Mouse (Mus musculus) midbrain, postnatal 0 days (tissue): ENCODE data around the gene Etaa1. TPM values are rescaled to one million over a fixed set of nuclear protein-coding genes. Genes with fewer than 3 reads are reported as not detected.
"Not testable (repeated sequence)": the region's sequence is repeated elsewhere in the genome, so short reads cannot be mapped to it uniquely, and the experiment has no call there.

ENCODE experiments used
- ATAC-seq: fragments of 200-750 bp; cut with Nextera tagmentation; 2 replicates; pipeline ENCODE4 v1.8.0; 2017; ENCODE audit warnings: moderate number of reproducible peaks, mild to moderate bottlenecking, moderate TSS enrichment, moderate library complexity; ENCODE audit not compliant: low FRiP score
- DNase-seq: peaks from one replicate; pipeline ENCODE4 v3.0.0-alpha.2; 2015; ENCODE audit warnings: low spot score
- H3K27ac ChIP-seq: fragments of 300-500 bp; sonication (generic); 2 replicates; pipeline ENCODE4 v1.5.1; 2014; ENCODE audit warnings: low read depth, mild to moderate bottlenecking, low read length, mixed read lengths
- H3K27me3 ChIP-seq: fragments of 300-500 bp; sonication (generic); 2 replicates; pipeline ENCODE4 v1.6.1; 2014; ENCODE audit warnings: low read length, control low read depth, mixed read lengths; ENCODE audit not compliant: insufficient read depth
- H3K36me3 ChIP-seq: fragments of 300-500 bp; sonication (generic); 2 replicates; pipeline ENCODE4 v1.6.1; 2014; ENCODE audit warnings: low read length, control low read depth, mixed read lengths; ENCODE audit not compliant: insufficient read depth
- H3K4me1 ChIP-seq: fragments of 300-500 bp; sonication (generic); 2 replicates; pipeline ENCODE4 v1.6.1; 2014; ENCODE audit warnings: mild to moderate bottlenecking, control low read depth, antibody characterized with exemption, low read length, mixed read lengths; ENCODE audit not compliant: insufficient read depth
- H3K4me2 ChIP-seq: fragments of 300-500 bp; sonication (generic); 2 replicates; pipeline ENCODE4 v1.6.1; 2014; ENCODE audit warnings: low read depth, mild to moderate bottlenecking, low read length, mixed read lengths; ENCODE audit not compliant: poor library complexity, severe bottlenecking
- H3K4me3 ChIP-seq: fragments of 300-500 bp; sonication (generic); 2 replicates; pipeline ENCODE4 v1.5.1; 2014; ENCODE audit warnings: low read depth, mild to moderate bottlenecking, low read length, moderate library complexity
- H3K9ac ChIP-seq: fragments of 300-500 bp; sonication (generic); replicated peaks from 2 replicates; pipeline ENCODE4 v1.6.1; 2014; ENCODE audit warnings: mild to moderate bottlenecking, low read length, moderate library complexity, mixed read lengths; ENCODE audit not compliant: poor library complexity, severe bottlenecking
- H3K9me3 ChIP-seq: fragments of 300-500 bp; sonication (generic); 2 replicates; pipeline ENCODE4 v1.6.1; 2016; ENCODE audit warnings: low read length, control low read depth
- CTCF ChIP-seq: IDR thresholded peaks from 2 replicates; pipeline ENCODE4 v1.5.1; 2016; ENCODE audit warnings: antibody characterized with exemption, mild to moderate bottlenecking
- WGBS: fragments of 180-500 bp; shearing (Covaris S2); extraction: QIAGEN DNeasy Blood & Tissue Kit; methylation state at CpG from one replicate; pipeline ENCODE4 v1.1.7; 2014; 5-methylcytosine and 5-hydroxymethylcytosine counted together
- polyA plus RNA-seq: library from polyadenylated mRNA; unstranded; fragments of >200 nt; fragmentation: Nextera tagmentation; extraction: Ambion mirVana; gene quantifications from 2 replicates; pipeline ENCODE4 v1.2.1, GENCODE M21; 2015
- total RNA-seq: library from RNA; depleted of rRNA; stranded (reverse); fragments of >200 nt; gene quantifications from 2 replicates; pipeline ENCODE4 v1.2.3, GENCODE M21; 2014

The Etaa1 gene
- total and polyA plus RNA-seq, 2 experiments from 2014 or later = 5.5 to 6.7 TPM

DNA sequence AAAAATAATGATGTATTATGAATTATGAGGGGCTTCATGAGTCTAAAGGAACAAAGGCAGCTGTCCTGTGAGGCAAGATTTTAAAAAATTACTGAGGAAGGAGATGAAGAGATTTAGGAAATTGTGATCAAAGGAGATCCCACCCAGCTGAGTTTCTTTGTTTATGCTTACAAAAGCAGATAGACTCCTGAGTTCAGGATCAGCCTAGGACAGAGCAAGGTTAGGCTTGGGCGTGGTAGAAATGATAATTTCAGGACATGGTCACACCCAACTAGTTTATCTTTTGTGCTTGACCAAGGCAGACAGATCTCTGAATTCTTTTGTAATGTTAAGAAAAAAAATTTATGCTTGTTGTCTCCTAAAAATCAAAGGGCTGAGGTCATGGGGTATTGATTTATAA lies 37.2 kb downstream of the Etaa1 start:
- no peak overlapping the region for H3K4me2 ChIP-seq
- H3K27me3 ChIP-seq = no peaks in the 10 kb centered on the region
- DNase-seq (no peak), ATAC-seq (no peak)
- TF ChIP-seq CTCF = no peak
- no peak overlapping the region for H3K9ac ChIP-seq
- H3K27ac ChIP-seq = no peak overlapping the region
- no peaks in the 10 kb centered on the region for H3K4me1 ChIP-seq
- no peak overlapping the region for H3K4me3 ChIP-seq
- no peaks in the 10 kb centered on the region for H3K36me3 ChIP-seq
- no peaks in the 10 kb centered on the region for H3K9me3 ChIP-seq
- 76% methylated on average over 1 of the region's 1 CpGs for WGBS

GRCm38 (mm10) chr11:17900996-17901395 lies 52.7 kb downstream of the Etaa1 start:
- not testable (repeated sequence) for H3K4me1 ChIP-seq, H3K9me3 ChIP-seq, DNase-seq, H3K9ac ChIP-seq, H3K27ac ChIP-seq, H3K4me2 ChIP-seq, H3K36me3 ChIP-seq, H3K27me3 ChIP-seq, ATAC-seq, H3K4me3 ChIP-seq
- 87% methylated on average over 4 of the region's 4 CpGs for WGBS
